Mouse (Mus musculus) lung, embryonic 15.5 days (tissue): ENCODE results near the gene Eepd1. TPM values are rescaled to one million over a fixed set of nuclear protein-coding genes. Genes with fewer than 3 reads are reported as not detected.

Experiments
- ATAC-seq: fragments of 200-750 bp; cut with Nextera tagmentation; 2 replicates; pipeline ENCODE4 v1.8.0; 2017; ENCODE audit warnings: moderate number of reproducible peaks, borderline replicate concordance; ENCODE audit not compliant: low FRiP score, low TSS enrichment; ENCODE audit errors: extremely low read depth
- H3K27ac ChIP-seq: fragments of 300-500 bp; sonication (generic); 2 replicates; pipeline ENCODE4 v1.5.1; 2015; ENCODE audit warnings: moderate library complexity, mild to moderate bottlenecking, inconsistent platforms
- H3K27me3 ChIP-seq: fragments of 300-500 bp; sonication (generic); 2 replicates; pipeline ENCODE4 v1.6.1; 2015; ENCODE audit warnings: inconsistent platforms
- H3K36me3 ChIP-seq: fragments of 300-500 bp; sonication (generic); 2 replicates; pipeline ENCODE4 v1.6.1; 2015; ENCODE audit warnings: inconsistent platforms
- H3K4me1 ChIP-seq: fragments of 300-500 bp; sonication (generic); 2 replicates; pipeline ENCODE4 v1.6.1; 2015; ENCODE audit warnings: inconsistent platforms
- H3K4me2 ChIP-seq: fragments of 300-500 bp; sonication (generic); 2 replicates; pipeline ENCODE4 v1.6.1; 2015; ENCODE audit warnings: inconsistent platforms, mild to moderate bottlenecking, moderate library complexity
- H3K4me3 ChIP-seq: fragments of 300-500 bp; sonication (generic); 2 replicates; pipeline ENCODE4 v1.5.1; 2015; ENCODE audit warnings: mild to moderate bottlenecking, inconsistent platforms
- H3K9ac ChIP-seq: fragments of 300-500 bp; sonication (generic); 2 replicates; pipeline ENCODE4 v1.6.1; 2015; ENCODE audit warnings: inconsistent platforms
- H3K9me3 ChIP-seq: fragments of 300-500 bp; sonication (generic); 2 replicates; pipeline ENCODE4 v1.6.1; 2016; ENCODE audit warnings: inconsistent platforms
- WGBS: fragments of 180-500 bp; shearing (Covaris S2); methylation state at CpG from one replicate; pipeline ENCODE4 v1.1.7; 2015; 5-methylcytosine and 5-hydroxymethylcytosine counted together
- polyA plus RNA-seq: library from polyadenylated mRNA; unstranded; fragments of >200 nt; fragmentation: Nextera tagmentation; extraction: Ambion mirVana; gene quantifications from 2 replicates; pipeline ENCODE4 v1.2.1, GENCODE M21; 2015

The Eepd1 gene
- polyA plus RNA-seq, 1 experiment from 2014 or later: 10.9 TPM

GRCm38 (mm10) chr9:25549130-25550060, 68.0 kb downstream of the Eepd1 start:
- Histone ChIP-seq H3K27me3 (no peaks in the 10 kb centered on the region), H3K4me1 (no peaks in the 10 kb centered on the region), H3K9me3 (no peaks in the 10 kb centered on the region), H3K36me3 (no peaks in the 10 kb centered on the region), H3K4me3 (no peak overlapping the region), H3K27ac (no peak overlapping the region), H3K4me2 (no peak overlapping the region), H3K9ac (no peak overlapping the region)
- no peak for ATAC-seq
- WGBS: 70% methylated on average over 8 of the region's 8 CpGs

GRCm38 (mm10) chr9:25550196-25550595, 68.8 kb downstream of the Eepd1 start:
- Histone ChIP-seq H3K9ac (no peak overlapping the region), H3K4me3 (no peak overlapping the region), H3K27ac (no peak overlapping the region), H3K4me1 (no peaks in the 10 kb centered on the region), H3K27me3 (no peaks in the 10 kb centered on the region), H3K4me2 (no peak overlapping the region), H3K9me3 (no peaks in the 10 kb centered on the region), H3K36me3 (no peaks in the 10 kb centered on the region)
- WGBS: 84% methylated on average over 7 of the region's 7 CpGs
- ATAC-seq: no peak

- no peak; the same call in 1 of the 2 replicates for ATAC-seq
These were observed 71.2 kb downstream of the Eepd1 start for GRCm38 (mm10) chr9:25552532-25552931.

GRCm38 (mm10) chr9:25554246-25554803, 73.0 kb downstream of the Eepd1 start:
- Histone ChIP-seq H3K9me3 (no peaks in the 10 kb centered on the region), H3K36me3 (no peaks in the 10 kb centered on the region), H3K4me1 (no peaks in the 10 kb centered on the region), H3K27me3 (no peaks in the 10 kb centered on the region), H3K4me2 (no peak overlapping the region), H3K27ac (no peak overlapping the region), H3K4me3 (no peak overlapping the region), H3K9ac (no peak overlapping the region)
- 60% methylated on average over 6 of the region's 6 CpGs for WGBS
- no peak for ATAC-seq

More at GRCm38 (mm10) chr9:25552532-25552931, 71.2 kb downstream of the Eepd1 start:
- no peaks in the 10 kb centered on the region for H3K9me3 ChIP-seq
- no peaks in the 10 kb centered on the region for H3K36me3 ChIP-seq
- 60% methylated on average over 2 of the region's 2 CpGs for WGBS
- H3K4me2 ChIP-seq: no peak overlapping the region
- H3K4me1 ChIP-seq: no peaks in the 10 kb centered on the region
- H3K27ac ChIP-seq: no peak overlapping the region
- H3K4me3 ChIP-seq: no peak overlapping the region
- no peaks in the 10 kb centered on the region for H3K27me3 ChIP-seq
- no peak overlapping the region for H3K9ac ChIP-seq

GRCm38 (mm10) chr9:25555261-25555660, 73.9 kb downstream of the Eepd1 start:
- H3K36me3 ChIP-seq: no peaks in the 10 kb centered on the region
- H3K4me1 ChIP-seq: 0 out of 2 replicates have a peak, but pooled peaks cover 6% of the 10 kb centered on the region
- H3K9ac ChIP-seq: no peak overlapping the region
- no peaks in the 10 kb centered on the region for H3K9me3 ChIP-seq
- ATAC-seq: no peak
- WGBS: 53% methylated on average over 6 of the region's 6 CpGs
- H3K27me3 ChIP-seq: no peaks in the 10 kb centered on the region
- no peak overlapping the region for H3K4me2 ChIP-seq
- H3K4me3 ChIP-seq: no peak overlapping the region
- no peak overlapping the region for H3K27ac ChIP-seq

GRCm38 (mm10) chr9:25556008-25556407, 74.7 kb downstream of the Eepd1 start:
- no peak overlapping the region for H3K27ac ChIP-seq
- no peak overlapping the region for H3K4me2 ChIP-seq
- no peaks in the 10 kb centered on the region for H3K27me3 ChIP-seq
- 0 out of 2 replicates have a peak, but pooled peaks cover 6% of the 10 kb centered on the region for H3K4me1 ChIP-seq
- H3K4me3 ChIP-seq: no peak overlapping the region
- no peaks in the 10 kb centered on the region for H3K36me3 ChIP-seq
- H3K9me3 ChIP-seq: no peaks in the 10 kb centered on the region
- no peak for ATAC-seq
- 76% methylated on average over 3 of the region's 3 CpGs for WGBS
- H3K9ac ChIP-seq: no peak overlapping the region

- H3K27me3 ChIP-seq: no peaks in the 10 kb centered on the region
- 0 out of 2 replicates have a peak, but pooled peaks cover 6% of the 10 kb centered on the region for H3K4me1 ChIP-seq
- no peak overlapping the region for H3K9ac ChIP-seq
- no peak overlapping the region for H3K4me3 ChIP-seq
- no peak overlapping the region for H3K27ac ChIP-seq
- ATAC-seq: no peak
- no peaks in the 10 kb centered on the region for H3K9me3 ChIP-seq
- 93% methylated on average over 2 of the region's 2 CpGs for WGBS
- H3K4me2 ChIP-seq: no peak overlapping the region
- no peaks in the 10 kb centered on the region for H3K36me3 ChIP-seq
These were observed 76.0 kb downstream of the Eepd1 start for GRCm38 (mm10) chr9:25557378-25557777.

GRCm38 (mm10) chr9:25558834-25559233, 77.5 kb downstream of the Eepd1 start:
- Histone ChIP-seq H3K36me3 (no peaks in the 10 kb centered on the region), H3K27ac (no peak overlapping the region), H3K4me1 (0 out of 2 replicates have a peak, but pooled peaks cover 6% of the 10 kb centered on the region), H3K27me3 (no peaks in the 10 kb centered on the region), H3K4me3 (no peak overlapping the region), H3K4me2 (no peak overlapping the region), H3K9me3 (no peaks in the 10 kb centered on the region), H3K9ac (no peak overlapping the region)
- WGBS: 64% methylated on average over 3 of the region's 3 CpGs
- ATAC-seq: no peak

GRCm38 (mm10) chr9:25560016-25560758, 78.8 kb downstream of the Eepd1 start:
- 61% methylated on average over 9 of the region's 9 CpGs for WGBS
- ATAC-seq: no peak

GRCm38 (mm10) chr9:25561143-25561542, 79.8 kb downstream of the Eepd1 start:
- Histone ChIP-seq H3K36me3 (no peaks in the 10 kb centered on the region), H3K27me3 (no peaks in the 10 kb centered on the region), H3K9ac (no peak overlapping the region), H3K4me1 (0 out of 2 replicates have a peak, but pooled peaks cover 6% of the 10 kb centered on the region), H3K4me2 (no peak overlapping the region), H3K9me3 (no peaks in the 10 kb centered on the region), H3K27ac (no peak overlapping the region), H3K4me3 (no peak overlapping the region)
- 90% methylated on average over 1 of the region's 1 CpGs for WGBS
- ATAC-seq: no peak

More at GRCm38 (mm10) chr9:25560016-25560758, 78.8 kb downstream of the Eepd1 start:
- Histone ChIP-seq H3K4me3 (no peak overlapping the region), H3K9ac (no peak overlapping the region), H3K4me1 (0 out of 2 replicates have a peak, but pooled peaks cover 6% of the 10 kb centered on the region), H3K27me3 (no peaks in the 10 kb centered on the region), H3K9me3 (no peaks in the 10 kb centered on the region), H3K4me2 (no peak overlapping the region), H3K27ac (no peak overlapping the region), H3K36me3 (no peaks in the 10 kb centered on the region)

- no peak overlapping the region for H3K4me2 ChIP-seq
- no peaks in the 10 kb centered on the region for H3K9me3 ChIP-seq
- H3K4me1 ChIP-seq: 0 out of 2 replicates have a peak, but pooled peaks cover 6% of the 10 kb centered on the region
- 72% methylated on average over 4 of the region's 4 CpGs for WGBS
- H3K4me3 ChIP-seq: no peak overlapping the region
- no peak for ATAC-seq
- H3K36me3 ChIP-seq: no peaks in the 10 kb centered on the region
- H3K27me3 ChIP-seq: no peaks in the 10 kb centered on the region
- no peak overlapping the region for H3K27ac ChIP-seq
- H3K9ac ChIP-seq: no peak overlapping the region
These were observed 82.5 kb downstream of the Eepd1 start for GRCm38 (mm10) chr9:25563806-25564205.
